Mouse (Mus musculus) common myeloid progenitor, adult 5-6 weeks (primary cell): Measurements from ENCODE around the gene Hes2. TPM values are rescaled to one million over a fixed set of nuclear protein-coding genes. Genes with fewer than 3 reads are reported as not detected.

ENCODE experiments used
- ATAC-seq: replicated peaks from 2 replicates; pipeline ENCODE4 v1.8.0; 2016; ENCODE audit warnings: low read depth, mild to moderate bottlenecking, moderate TSS enrichment, inconsistent platforms; ENCODE audit not compliant: poor library complexity, severe bottlenecking
- total RNA-seq: library from RNA; stranded (forward); fragments of 200-1000, 187-1606 nt; gene quantifications from 2 replicates; pipeline ENCODE4 v1.2.3, GENCODE M21; 2017

Gene Hes2
- total RNA-seq, 1 experiment from 2014 or later = not detected

- peak; percentile 48 for ATAC-seq
Observed at GRCm38 (mm10) chr4:152130771-152131653, 27.7 kb upstream of the Hes2 start.

- no peak for ATAC-seq
Observed at GRCm38 (mm10) chr4:152131809-152132771, 26.6 kb upstream of the Hes2 start.

GRCm38 (mm10) chr4:152132772-152133169, 25.9 kb upstream of the Hes2 start:
- no peak for ATAC-seq

DNA sequence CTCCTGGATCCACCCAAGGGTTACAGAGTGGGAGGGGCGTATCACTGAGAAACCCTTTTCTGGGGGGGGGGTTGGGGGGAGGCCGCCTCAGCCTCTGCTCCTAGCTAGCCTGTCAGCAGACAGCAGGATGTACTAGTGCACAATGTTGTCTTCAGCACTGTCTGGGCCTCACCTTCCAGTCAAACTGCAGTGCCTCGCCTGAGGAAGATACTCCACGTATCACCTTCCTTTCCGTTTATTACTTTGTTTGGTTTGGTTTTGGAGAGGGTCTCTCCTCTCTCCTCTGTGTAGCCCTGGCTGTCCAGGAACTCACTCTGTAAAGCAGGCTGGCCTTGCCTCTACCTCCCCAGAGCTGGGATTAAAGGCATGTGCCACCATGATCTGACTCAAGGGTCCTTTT, 25.5 kb upstream of the Hes2 start:
- ATAC-seq = no peak

- peak; percentile 42; the same call in 1 of the 2 replicates for ATAC-seq
Observed at GRCm38 (mm10) chr4:152134507-152134906, 24.2 kb upstream of the Hes2 start.

GRCm38 (mm10) chr4:152135363-152135762, 23.3 kb upstream of the Hes2 start:
- ATAC-seq = no peak

- ATAC-seq = no peak
Observed at GRCm38 (mm10) chr4:152136112-152136875, 22.4 kb upstream of the Hes2 start.

DNA sequence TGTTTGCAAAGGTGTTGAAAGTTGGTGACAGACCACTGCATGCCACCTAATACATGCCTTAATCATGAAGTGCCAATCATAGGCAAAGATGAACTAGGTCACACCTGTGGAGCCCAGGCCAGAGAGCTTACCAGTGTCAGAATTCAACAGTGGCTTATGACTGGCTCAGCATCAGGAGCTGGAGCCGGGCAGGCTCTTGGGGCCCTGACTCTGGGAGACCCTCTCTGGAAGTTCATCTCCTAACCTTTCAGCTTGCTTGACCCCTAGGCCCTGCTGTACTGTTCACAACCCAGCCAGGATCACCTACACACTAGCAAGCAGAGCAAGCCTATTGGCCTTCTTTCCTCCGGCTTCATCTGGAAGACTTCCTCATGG, 21.8 kb upstream of the Hes2 start:
- ATAC-seq = no peak

GRCm38 (mm10) chr4:152138497-152139260, 20.0 kb upstream of the Hes2 start:
- peak; percentile 84 for ATAC-seq

DNA sequence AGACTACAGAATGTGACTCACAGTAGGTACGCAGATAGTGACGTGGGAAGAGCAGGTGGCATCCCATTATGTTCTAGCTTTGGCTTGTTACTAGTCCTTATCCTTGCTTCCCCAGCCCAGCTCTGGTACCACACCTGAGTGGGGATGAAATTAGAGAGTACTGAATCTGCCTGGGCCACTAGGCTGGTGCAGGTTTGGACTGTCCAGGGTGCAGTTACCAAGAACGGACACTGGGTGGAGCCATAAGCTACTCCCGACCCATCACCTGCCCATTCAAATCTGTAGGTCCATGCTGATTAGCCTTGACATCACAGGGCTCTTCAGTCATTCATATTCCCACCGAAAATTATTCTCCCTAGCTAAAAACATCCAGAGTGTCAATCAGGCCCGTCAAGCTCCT, 18.2 kb upstream of the Hes2 start:
- peak; percentile 49 for ATAC-seq

GRCm38 (mm10) chr4:152141521-152142135, 17.0 kb upstream of the Hes2 start:
- ATAC-seq = no peak

DNA sequence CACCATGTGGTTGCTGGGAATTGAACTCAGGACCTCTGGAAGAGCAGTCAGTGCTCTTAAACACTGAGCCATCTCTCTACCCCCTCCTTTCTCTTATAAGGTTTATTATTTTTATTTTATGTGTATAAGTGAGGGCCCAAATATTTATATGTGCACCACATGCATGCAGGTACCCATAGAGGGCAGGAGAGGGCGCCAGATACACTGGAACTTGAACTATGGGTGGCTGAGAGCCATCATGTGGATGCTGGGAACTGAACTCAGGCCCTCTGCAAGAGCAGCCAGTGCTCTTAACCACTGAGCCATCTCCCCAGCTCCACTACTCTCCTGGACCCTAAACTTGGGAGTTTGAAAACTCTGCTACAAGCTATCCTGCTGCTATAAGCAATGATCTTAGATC, 15.0 kb upstream of the Hes2 start:
- no peak for ATAC-seq

DNA sequence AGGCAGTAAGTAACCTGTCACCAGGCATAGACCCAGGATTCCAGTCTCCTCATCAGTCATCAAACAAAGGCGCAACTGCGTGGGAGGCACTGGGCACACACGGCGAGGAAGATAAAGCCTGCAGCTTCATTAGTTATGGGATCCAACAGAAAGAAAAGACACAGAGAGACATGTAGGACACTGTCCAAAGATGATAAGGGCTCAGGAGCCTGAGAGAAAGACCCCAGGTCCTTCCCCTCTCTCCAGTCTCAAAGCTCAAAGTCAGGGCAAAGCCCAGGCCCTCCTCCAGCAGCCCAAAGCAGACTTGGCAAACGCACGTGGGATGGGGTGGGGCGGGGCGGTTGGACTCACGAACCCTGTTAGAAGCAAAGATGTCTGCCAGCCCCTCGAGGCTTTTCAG, 13.2 kb upstream of the Hes2 start:
- ATAC-seq = no peak

DNA sequence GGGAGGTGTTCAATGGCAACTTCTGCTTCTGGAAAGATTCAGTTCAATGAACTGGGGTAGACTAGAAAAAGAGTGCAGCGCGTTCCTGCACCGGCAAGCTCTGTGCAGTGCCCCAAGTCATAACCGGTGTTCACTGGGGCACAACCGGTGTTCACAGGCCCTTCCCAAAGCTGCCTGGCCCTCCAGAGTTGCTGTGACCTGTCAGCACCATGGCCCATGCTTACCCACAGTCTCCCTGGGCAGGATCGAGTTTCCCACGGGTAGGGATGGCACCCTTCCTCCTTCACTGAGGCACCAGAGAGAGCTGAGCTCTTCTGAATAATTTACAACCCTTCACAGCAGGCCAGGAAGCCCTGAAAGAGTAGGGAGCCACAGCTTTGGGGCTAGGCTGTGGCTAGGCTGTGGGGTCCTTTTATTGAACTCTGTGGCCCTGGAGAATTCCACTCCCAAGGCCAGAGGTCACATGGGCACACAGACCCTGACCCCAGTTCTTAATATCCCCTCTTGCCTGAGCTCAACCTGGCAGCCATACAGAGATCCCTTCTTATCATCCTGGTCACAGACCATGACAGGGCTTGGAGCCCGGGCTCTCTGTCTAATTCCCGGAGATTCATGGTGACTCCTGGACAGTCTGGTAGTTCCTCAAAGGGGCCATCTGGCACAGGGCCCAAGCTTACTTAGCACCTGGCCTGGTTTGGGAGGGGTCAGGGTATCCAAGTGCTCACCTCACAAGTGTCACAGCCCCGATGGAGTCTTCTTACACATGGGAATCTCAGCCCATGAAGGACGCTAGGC, 12.4 kb upstream of the Hes2 start:
- no peak for ATAC-seq

GRCm38 (mm10) chr4:152150546-152150945, 8.1 kb upstream of the Hes2 start:
- no peak for ATAC-seq

- ATAC-seq = no peak
Observed at GRCm38 (mm10) chr4:152151451-152151965, 7.2 kb upstream of the Hes2 start.

GRCm38 (mm10) chr4:152151966-152152544, 6.6 kb upstream of the Hes2 start, which contains the start of gene Espn:
Gene Espn, minus strand, starts transcription at chr4:152152371.
- ATAC-seq = peak; percentile 62

GRCm38 (mm10) chr4:152153771-152154177, 4.9 kb upstream of the Hes2 start:
- peak; percentile 80 for ATAC-seq
